Mouse (Mus musculus): ENCODE measurements at regions not wholly inside any gene's neighbourhood (a gene's known extent, or its start where the extent isn't known, plus 50 kb on each side); places are given as distances from the start of the nearest gene placed in this dataset.

DNA sequence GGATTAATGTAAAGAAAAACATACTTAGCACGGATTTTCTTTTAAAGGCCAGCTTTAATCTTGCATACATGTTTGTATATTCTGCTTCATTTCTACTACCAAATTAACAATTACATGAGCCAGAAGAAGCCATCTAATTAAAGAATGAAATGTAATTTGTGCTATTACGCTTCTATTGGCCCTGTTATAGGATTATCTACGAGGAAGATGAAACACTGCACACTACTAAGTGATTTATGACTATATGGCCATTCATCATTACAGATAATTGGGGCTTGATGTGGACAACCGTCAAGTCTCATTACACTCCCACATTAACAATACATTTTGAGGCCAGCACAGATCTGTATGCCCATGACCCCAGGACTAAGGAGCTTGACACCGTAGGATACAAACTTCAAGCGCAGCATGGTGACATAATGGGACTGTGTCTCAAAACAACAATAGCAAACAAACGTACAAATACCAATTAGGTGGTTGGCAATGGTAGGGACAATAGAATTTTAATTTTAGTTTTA lies 129.7 kb upstream of the Syt1 start:
- DNase-seq, result no peak

DNA sequence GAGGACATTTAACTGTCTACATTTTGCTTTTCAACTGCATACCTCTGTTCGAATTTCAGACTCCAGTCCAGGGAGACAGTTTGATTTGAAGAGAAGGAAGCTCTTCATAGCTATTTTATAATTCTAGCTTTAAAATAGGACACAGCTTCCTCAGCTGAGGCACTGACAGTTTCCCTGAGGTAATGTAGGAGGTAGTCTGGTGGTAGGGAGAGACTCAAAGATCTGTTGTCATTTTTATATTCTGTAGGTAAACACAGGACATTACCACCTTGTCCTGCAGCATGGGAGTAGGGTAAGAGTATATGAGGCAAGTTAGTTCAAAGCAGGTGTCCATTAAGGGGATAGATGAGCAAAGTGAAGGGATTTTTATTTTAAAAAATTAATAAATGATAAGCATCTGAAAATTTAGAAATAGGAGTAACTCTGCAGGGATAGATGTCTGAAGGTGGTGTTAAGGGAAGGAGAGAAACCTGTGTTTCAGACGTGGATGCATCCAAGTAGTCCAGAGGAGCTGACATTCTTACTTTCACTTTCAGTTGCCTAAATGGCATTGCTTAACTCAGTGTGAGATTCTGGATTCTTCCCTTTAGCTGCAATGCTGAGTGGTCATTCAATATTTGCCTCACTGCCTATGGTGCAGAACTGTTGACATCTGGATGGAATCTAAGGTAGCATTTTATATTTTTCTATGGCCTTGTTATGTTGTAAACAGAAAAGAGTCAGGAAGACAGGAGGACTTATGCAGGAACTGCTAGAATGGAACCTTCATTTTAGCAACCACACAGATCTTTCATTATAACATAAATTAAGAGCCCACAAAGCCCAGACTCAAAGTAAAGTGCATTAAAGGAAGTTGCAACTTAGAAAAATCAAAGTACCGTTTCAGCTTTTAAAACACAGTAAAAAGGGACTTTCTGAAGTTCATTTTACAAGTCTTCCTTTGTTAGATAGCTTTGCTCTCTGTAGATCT lies 126.3 kb upstream of the Syt1 start:
- DNase-seq, result no peak

DNA sequence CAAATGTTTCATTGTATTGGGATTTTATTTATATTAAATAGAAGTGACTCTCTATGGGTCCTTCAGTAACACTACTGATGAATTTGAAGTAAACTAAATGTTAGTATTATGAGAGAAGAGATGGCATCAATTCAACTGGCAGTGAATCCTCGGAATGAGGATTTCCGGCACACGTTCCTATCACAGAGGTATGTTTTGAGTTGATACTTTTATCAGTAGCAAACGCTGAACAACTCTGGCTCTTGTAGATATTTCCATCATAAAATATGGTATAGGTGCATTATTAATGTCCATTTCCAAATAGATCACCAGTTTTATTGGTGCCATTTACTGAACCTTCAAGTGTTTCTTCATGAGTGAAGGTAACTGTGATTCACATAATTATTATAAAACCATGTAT lies 123.7 kb upstream of the Syt1 start:
- DNase-seq, result no peak

DNA sequence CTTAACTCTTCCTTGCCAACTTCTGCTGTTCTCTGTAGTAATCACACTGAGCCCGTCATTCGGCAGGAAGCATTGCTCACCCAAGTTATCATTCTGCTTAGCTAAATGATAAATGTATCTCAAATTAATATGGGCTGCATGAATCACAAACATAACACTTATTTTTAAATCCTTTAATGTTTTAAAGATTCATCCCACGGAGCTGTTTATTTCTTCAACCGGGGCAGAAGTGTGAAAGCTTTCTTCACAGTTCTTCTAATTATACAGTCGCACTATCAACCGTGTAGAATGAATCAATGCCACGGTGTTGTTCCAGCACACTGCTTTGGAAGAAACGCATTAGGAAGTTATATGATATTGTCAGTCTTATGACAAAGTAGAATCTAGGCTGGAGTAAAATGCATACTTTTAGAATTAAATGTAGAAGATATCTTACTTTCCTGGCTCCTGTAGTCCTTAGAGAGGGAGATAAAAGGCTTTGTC lies 121.3 kb upstream of the Syt1 start:
- no peak for DNase-seq

DNA sequence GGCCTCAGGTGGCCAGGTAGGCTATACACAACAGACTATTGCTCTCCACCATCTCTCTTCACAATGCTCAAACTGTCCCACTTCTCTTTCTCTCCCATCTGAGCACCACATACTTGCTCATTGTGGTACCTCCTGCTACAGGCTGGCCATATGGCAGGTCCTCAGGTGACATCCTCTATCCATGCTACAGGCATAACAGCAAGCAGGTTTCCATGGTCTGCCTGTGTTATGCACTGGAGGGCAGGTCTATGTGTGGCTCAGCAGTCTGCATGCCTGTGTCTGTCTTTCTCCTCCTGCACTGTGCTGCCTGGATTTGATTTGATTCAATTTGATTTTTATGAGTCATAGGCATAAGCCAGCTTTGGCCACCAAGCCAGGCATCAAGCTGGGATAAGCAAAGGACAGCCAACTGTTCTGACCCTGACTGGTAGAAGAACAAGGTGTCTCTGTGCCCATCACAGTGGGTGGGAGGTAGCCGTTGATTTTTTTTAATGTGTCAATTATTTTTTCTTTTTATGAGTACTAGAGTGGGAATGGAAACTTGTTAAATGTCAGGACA lies 118.8 kb upstream of the Syt1 start:
- DNase-seq, result peak; percentile 87

DNA sequence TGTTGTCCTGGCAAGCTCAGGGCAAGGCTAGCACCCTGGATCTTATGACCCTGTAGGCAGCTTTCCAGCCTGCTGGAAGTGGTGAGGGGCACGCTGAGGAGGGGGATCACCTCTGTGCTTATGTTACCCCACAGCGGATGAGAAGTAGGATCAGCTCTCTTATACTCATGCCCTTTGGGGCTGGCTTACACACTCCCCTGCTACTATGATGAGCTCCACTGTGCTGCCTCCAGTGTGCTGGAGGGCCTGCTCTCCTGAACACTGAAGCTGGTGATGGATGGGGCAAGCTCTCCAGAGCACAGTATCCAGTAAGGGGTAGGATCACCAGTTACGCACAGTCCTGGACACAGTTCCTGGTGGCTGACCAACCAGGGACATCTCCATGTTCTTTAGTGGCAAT lies 118.3 kb upstream of the Syt1 start:
- DNase-seq, result peak; percentile 33

DNA sequence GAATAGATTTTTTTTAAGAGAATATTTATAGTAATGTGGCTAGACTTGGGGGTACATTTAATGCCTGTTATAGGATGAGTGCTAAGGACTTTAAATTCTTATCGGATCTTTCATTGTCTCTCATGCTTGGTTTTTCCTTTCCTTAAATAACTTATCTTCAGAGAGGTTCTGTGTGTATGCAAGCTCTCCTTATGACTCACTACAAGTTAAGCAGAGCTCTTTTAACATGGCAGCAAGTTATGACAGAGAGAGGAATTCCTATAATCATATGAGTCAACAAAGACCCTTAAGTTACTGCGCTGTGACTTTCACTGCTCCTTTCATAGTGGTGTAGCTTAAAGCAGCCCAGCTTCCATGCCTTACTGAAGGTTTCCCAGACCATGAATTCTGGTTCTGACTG lies 115.9 kb upstream of the Syt1 start:
- no peak for DNase-seq

DNA sequence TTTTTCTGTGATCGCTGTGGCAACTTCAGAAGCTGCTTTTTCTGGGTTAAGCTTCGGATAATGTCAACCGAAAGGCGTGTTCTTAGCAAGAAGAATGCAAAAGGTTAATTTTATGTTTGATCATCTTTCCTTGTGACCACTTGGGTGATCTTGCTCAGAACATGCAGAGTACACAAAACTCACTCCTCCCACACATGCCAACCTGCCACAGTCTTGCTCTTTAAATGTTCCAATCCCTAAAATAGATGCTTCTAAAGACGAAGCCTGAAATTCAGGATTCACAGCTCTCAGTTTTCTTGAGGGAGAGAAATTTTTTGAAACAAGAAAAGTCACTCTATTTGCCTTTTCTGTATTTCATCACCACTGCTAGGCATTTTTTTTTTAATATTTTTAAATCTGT lies 106.4 kb upstream of the Syt1 start:
- DNase-seq, result no peak

DNA sequence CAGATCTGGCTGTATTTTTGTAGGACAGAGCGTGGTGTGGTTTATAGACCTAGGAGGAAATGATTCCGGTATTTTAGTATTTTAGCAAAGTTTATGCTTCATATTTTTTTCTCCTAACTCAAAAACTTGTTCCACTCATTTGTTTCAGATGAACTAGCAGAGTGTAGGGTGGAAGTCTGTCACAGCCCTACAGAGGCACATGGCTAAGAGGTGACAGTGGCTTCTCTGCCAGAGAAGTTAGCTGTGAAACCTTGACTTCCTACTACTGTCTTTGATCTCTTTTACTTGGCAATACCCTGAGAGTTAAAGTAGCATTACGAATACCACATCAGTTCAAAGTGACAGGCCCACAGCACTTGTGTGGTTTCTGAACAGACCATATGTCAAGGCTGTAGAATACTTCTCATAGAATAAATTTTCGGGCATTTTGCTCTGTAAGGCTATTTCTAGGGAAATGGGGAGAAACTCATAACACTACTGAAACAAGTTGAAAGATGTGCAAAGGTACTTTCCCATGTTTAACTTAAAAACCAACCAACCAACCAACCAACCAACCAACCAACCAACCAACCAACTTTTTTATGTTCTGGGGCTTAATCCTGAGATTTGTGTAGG lies 104.3 kb upstream of the Syt1 start:
- no peak for DNase-seq

DNA sequence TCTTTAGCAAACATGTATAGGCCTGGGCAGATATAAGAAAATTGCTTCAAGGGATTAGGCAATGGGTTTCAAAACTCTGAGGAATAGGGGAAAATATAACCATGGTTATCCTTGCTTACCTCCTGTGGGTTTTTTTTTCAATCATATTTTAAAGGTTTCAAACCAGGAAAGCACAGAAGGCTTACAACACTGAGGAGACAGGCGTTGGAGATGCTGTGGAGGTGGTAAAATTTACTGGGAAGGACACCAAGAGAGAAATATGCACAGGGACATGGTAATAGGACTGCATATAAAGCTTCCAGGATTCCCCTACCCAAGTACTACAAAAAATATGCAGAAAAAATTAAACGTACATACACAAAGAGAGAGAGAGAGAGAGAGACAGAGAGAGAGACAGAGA lies 95.0 kb upstream of the Syt1 start:
- DNase-seq, result no peak

DNA sequence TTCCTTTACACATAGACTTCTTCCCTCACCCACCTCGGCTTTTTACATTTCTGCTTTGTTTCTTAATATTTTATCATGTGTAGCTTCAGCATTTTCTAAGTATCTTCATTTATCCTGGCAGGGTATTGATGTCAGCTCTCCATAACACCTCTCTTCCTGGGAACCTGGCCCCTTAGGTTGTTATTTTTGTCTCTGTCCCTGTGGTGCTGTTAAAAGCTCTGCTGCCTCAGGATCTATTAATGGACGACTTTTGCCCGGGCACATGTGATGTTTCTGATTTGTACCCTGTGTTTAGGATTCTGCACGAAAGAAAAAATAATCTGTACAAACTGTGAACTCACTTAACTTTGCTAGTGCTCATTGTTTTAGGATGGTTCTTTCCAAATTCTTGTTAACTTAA lies 81.4 kb upstream of the Syt1 start:
- no peak for DNase-seq

DNA sequence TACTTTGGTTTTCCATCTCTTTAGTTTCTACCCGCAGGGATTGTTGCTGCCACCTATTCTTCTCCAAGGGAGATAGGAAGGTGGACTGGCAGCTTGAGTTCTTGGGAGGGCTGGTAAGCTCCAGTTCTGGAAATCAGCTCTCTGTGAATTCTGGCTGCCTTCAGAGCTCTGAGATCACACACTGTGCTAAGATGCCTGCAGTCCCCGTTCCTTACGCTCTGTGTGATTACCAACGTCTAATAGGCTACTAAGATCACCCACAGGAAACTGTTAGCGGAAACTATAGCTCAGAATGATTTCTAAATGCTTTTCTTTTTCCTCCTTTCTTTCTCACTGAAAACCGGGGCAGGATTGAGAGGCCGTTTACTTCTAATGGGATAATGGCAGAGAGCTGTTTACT lies 69.0 kb upstream of the Syt1 start:
- DNase-seq, result no peak

DNA sequence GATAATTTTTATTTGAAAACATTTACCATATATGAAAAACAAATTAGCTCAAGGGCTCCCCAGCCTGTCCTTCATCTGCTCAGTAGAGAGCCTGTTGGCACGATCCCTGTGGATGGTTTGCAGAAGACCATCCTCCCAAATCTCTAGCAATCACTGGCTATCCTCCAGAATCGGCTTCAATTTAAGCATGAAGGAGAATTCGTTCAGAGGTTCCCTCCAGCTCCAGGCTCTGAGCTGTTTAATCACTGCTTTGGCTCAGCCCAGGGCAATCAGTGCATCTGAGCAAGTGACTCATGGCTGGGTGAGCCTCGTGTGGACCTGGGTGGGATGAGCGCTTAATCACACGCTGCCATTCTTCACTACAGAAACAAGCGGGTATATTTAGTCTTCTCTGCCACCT lies 63.4 kb upstream of the Syt1 start:
- no peak for DNase-seq

All from cerebellum, adult 11 months (tissue).